Mouse (Mus musculus) midbrain, embryonic 16.5 days (tissue): Measurements from ENCODE around the gene Glyctk. TPM values are rescaled to one million over a fixed set of nuclear protein-coding genes. Genes with fewer than 3 reads are reported as not detected.

Source experiments
- ATAC-seq: fragments of 200-750 bp; cut with Nextera tagmentation; 2 replicates; pipeline ENCODE4 v1.8.0; 2017; ENCODE audit warnings: moderate TSS enrichment
- H3K27ac ChIP-seq: fragments of 300-500 bp; sonication (generic); 2 replicates; pipeline ENCODE4 v1.5.1; 2014; ENCODE audit warnings: mild to moderate bottlenecking, low read length, mixed read lengths
- H3K27me3 ChIP-seq: fragments of 300-500 bp; sonication (generic); 2 replicates; pipeline ENCODE4 v1.6.1; 2014; ENCODE audit warnings: low read depth, low read length, mixed read lengths; ENCODE audit not compliant: control insufficient read depth, insufficient read depth
- H3K36me3 ChIP-seq: fragments of 300-500 bp; sonication (generic); 2 replicates; pipeline ENCODE4 v1.6.1; 2014; ENCODE audit warnings: mild to moderate bottlenecking, low read length, moderate library complexity, mixed read lengths; ENCODE audit not compliant: control insufficient read depth, insufficient read depth
- H3K4me1 ChIP-seq: fragments of 300-500 bp; sonication (generic); 2 replicates; pipeline ENCODE4 v1.6.1; 2014; ENCODE audit warnings: mild to moderate bottlenecking, low read length, mixed read lengths; ENCODE audit not compliant: control insufficient read depth, insufficient read depth
- H3K4me2 ChIP-seq: fragments of 300-500 bp; sonication (generic); 2 replicates; pipeline ENCODE4 v1.6.1; 2014; ENCODE audit warnings: mild to moderate bottlenecking, low read length, mixed read lengths
- H3K4me3 ChIP-seq: fragments of 300-500 bp; sonication (generic); 2 replicates; pipeline ENCODE4 v1.5.1; 2014; ENCODE audit warnings: low read depth, mild to moderate bottlenecking, low read length, moderate library complexity, mixed read lengths
- H3K9ac ChIP-seq: fragments of 300-500 bp; sonication (generic); 2 replicates; pipeline ENCODE4 v1.6.1; 2014; ENCODE audit warnings: low read depth, low read length, mixed read lengths
- H3K9me3 ChIP-seq: fragments of 300-500 bp; sonication (generic); replicated peaks from 2 replicates; pipeline ENCODE4 v1.6.1; 2014; ENCODE audit warnings: mild to moderate bottlenecking, low read length, mixed read lengths; ENCODE audit not compliant: control insufficient read depth, poor library complexity, severe bottlenecking
- WGBS: fragments of 180-500 bp; shearing (Covaris S2); extraction: QIAGEN DNeasy Blood & Tissue Kit; methylation state at CpG from one replicate; pipeline ENCODE4 v1.1.7; 2014; 5-methylcytosine and 5-hydroxymethylcytosine counted together
- polyA plus RNA-seq: library from polyadenylated mRNA; unstranded; fragments of >200 nt; fragmentation: Nextera tagmentation; extraction: Ambion mirVana; gene quantifications from 2 replicates; pipeline ENCODE4 v1.2.1, GENCODE M21; 2015

Glyctk gene
- polyA plus RNA-seq, 1 experiment from 2014 or later: 3.5 TPM

- 85% methylated on average over 10 of the region's 10 CpGs for WGBS
These were observed 364 bp downstream of the Glyctk start for GRCm38 (mm10) chr9:106157623-106157925.

GRCm38 (mm10) chr9:106156921-106157622, 866 bp downstream of the Glyctk start:
- 74% methylated on average over 21 of the region's 21 CpGs for WGBS
- Histone ChIP-seq H3K27me3 (no peaks in the 10 kb centered on the region), H3K9me3 (no peaks in the 10 kb centered on the region), H3K27ac (no peak overlapping the region), H3K4me3 (no peak overlapping the region), H3K4me2 (no peak overlapping the region), H3K4me1 (peaks cover 12% of the 10 kb centered on the region), H3K9ac (no peak overlapping the region), H3K36me3 (peaks cover 10% of the 10 kb centered on the region)
- no peak for ATAC-seq

More at GRCm38 (mm10) chr9:106157623-106157925, 364 bp downstream of the Glyctk start:
- H3K4me3 ChIP-seq: no peak overlapping the region
- peaks cover 12% of the 10 kb centered on the region for H3K4me1 ChIP-seq
- no peak overlapping the region for H3K9ac ChIP-seq
- H3K27ac ChIP-seq: no peak overlapping the region
- H3K9me3 ChIP-seq: no peaks in the 10 kb centered on the region
- H3K36me3 ChIP-seq: peaks cover 5% of the 10 kb centered on the region
- no peaks in the 10 kb centered on the region for H3K27me3 ChIP-seq
- ATAC-seq: no peak
- no peak overlapping the region for H3K4me2 ChIP-seq

- Histone ChIP-seq H3K27me3 (no peaks in the 10 kb centered on the region), H3K9ac (no peak overlapping the region), H3K27ac (peak overlapping the region; percentile 64), H3K9me3 (no peaks in the 10 kb centered on the region), H3K4me2 (no peak overlapping the region), H3K4me1 (peaks cover 14% of the 10 kb centered on the region), H3K36me3 (peaks cover 10% of the 10 kb centered on the region), H3K4me3 (no peak overlapping the region)
- ATAC-seq: peak; percentile 21
- 34% methylated on average over 5 of the region's 5 CpGs for whole genome bisulfite sequencing
These were observed 1.5 kb downstream of the Glyctk start for GRCm38 (mm10) chr9:106156419-106156818.

- H3K27me3 ChIP-seq: no peaks in the 10 kb centered on the region
- H3K4me2 ChIP-seq: no peak overlapping the region
- H3K36me3 ChIP-seq: peaks cover 10% of the 10 kb centered on the region
- H3K9ac ChIP-seq: no peak overlapping the region
- peaks cover 24% of the 10 kb centered on the region for H3K4me1 ChIP-seq
- no peak for ATAC-seq
- H3K27ac ChIP-seq: no peak overlapping the region
- WGBS: 83% methylated on average over 9 of the region's 9 CpGs
- no peak overlapping the region for H3K4me3 ChIP-seq
- no peaks in the 10 kb centered on the region for H3K9me3 ChIP-seq
These were observed 3.8 kb downstream of the Glyctk start for GRCm38 (mm10) chr9:106154106-106154505.

DNA sequence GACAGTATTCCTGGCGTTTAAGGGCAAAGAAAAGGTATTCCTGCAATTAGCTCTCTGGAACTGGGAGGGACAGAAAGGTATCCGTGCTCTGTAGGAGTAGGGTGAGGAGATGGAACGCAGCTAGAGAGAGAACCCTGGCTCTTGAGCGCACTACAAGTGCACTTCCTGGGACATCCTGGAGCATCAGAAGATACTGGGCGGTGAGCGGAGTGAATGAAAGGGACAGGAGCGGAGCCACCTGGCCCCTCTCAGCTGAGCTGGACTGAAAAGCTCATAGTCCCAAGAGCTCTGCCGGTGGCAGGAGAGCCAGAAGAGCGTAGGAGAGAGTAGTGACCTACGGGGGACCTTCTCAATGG, 8.6 kb downstream of the Glyctk start:
- ATAC-seq: peak; percentile 12; the same call in 1 of the 2 replicates
- 3% methylated on average over 10 of the region's 10 CpGs for WGBS
- peaks cover 30% of the 10 kb centered on the region for H3K4me1 ChIP-seq
- no peaks in the 10 kb centered on the region for H3K27me3 ChIP-seq
- H3K9ac ChIP-seq: peak overlapping the region; percentile 83
- H3K36me3 ChIP-seq: peaks cover 10% of the 10 kb centered on the region
- no peaks in the 10 kb centered on the region for H3K9me3 ChIP-seq
- peak overlapping the region; percentile 82 for H3K4me2 ChIP-seq
- H3K27ac ChIP-seq: peak overlapping the region; percentile 95
- peak overlapping the region; percentile 62 for H3K4me3 ChIP-seq

DNA sequence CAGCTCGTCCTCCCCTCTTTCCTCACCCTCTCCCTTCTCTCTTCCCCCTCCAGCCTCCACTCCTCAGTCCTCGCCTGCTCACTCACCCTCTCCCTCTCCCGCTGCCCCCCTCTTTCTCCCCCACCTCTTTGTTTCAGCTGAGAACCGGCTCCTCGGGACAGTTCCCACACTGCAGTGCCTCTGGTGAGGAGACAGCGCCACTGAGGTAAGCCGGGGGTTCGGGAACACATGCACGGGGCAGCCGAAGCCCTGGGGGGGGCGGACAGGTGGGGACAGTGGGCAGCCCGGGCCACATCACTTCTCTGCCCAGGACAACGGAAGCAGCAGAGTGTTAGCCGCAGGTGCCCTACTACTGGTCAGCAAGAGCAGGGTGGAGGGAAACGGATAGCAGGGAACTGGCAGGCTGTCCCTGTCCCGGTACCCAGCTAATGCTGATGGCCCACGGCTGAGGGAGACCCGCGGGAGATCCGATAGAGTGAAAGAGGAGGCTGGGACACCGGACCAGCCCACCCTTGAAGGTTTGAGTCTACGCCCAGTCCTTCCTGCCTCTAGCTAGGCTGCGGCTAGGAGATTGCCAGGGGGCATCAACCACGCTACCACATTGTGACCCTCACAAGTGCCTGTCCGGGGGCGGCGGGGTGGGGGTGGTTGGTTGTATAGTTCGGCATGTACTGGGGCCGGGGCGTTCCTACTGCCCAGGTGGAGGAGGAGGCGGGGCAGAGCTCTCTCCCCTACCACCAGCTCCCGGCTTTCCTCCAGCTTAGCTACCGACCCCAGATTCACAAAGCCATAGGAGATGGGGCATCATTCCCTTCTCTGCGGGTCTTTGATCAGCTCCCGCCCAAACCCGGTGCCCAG, 9.2 kb downstream of the Glyctk start:
- ATAC-seq: peak; percentile 76
- Histone ChIP-seq H3K27ac (peak overlapping the region; percentile 95), H3K4me3 (peak overlapping the region; percentile 62), H3K27me3 (no peaks in the 10 kb centered on the region), H3K9ac (peak overlapping the region; percentile 83), H3K4me1 (peaks cover 30% of the 10 kb centered on the region), H3K4me2 (peak overlapping the region; percentile 82), H3K36me3 (peaks cover 10% of the 10 kb centered on the region), H3K9me3 (no peaks in the 10 kb centered on the region)
- WGBS: under 1% methylated on average over 36 of the region's 36 CpGs

GRCm38 (mm10) chr9:106147851-106148431, 10.0 kb downstream of the Glyctk start:
- WGBS: 2% methylated on average over 10 of the region's 10 CpGs
- ATAC-seq: peak; percentile 69
- Histone ChIP-seq H3K4me2 (peak overlapping the region; percentile 82), H3K9me3 (no peaks in the 10 kb centered on the region), H3K27ac (peak overlapping the region; percentile 95), H3K27me3 (no peaks in the 10 kb centered on the region), H3K4me3 (peak overlapping the region; percentile 62), H3K4me1 (peaks cover 30% of the 10 kb centered on the region), H3K36me3 (peaks cover 9% of the 10 kb centered on the region), H3K9ac (peak overlapping the region; percentile 83)

DNA sequence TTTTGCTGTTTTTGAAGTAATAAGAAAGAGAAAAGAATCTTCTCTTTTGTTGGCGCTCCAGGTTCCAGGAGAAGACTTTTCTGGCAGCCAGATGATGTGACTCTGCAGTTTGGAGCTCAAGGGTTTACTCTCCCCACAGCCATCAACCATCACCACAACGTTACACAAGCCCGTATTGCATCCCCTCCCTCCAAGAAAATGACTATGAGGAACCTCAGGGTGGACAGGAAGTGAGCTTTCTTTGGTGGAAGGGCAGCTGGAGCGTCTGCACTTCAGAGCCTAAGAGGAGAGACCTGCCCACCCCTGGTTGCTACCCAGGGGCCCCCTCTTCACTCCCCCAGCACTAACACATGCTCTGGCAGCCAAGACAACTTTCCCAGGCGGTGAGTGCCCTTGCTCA, 10.7 kb downstream of the Glyctk start:
- WGBS: 28% methylated on average over 5 of the region's 5 CpGs
- Histone ChIP-seq H3K4me2 (peak overlapping the region; percentile 82), H3K27ac (peak overlapping the region; percentile 95), H3K9me3 (no peaks in the 10 kb centered on the region), H3K9ac (peak overlapping the region; percentile 83), H3K36me3 (peaks cover 2% of the 10 kb centered on the region), H3K4me1 (peaks cover 30% of the 10 kb centered on the region), H3K4me3 (peak overlapping the region; percentile 62), H3K27me3 (no peaks in the 10 kb centered on the region)
- no peak for ATAC-seq

DNA sequence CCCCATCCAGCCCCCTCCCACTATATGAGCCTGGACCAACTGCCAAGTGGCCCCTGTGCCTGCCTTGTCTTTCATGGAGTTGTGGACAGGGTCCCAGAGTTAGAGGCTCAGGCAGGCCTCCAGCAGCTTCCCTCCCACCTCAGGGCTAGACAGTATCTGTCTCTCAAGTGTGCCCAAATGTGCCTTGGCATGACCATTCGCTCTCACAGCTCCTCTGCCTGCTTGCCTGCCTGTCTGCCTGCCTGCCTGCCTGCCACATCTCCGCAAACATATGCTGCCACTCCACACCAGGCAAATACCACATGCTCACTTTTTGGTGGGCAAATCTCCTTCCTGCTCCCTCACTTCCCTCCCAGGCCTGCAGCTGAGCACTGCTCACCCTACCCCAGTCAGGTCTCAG, 12.4 kb downstream of the Glyctk start:
- Histone ChIP-seq H3K4me2 (no peak overlapping the region), H3K27me3 (no peaks in the 10 kb centered on the region), H3K4me1 (peaks cover 20% of the 10 kb centered on the region), H3K9ac (no peak overlapping the region), H3K36me3 (no peaks in the 10 kb centered on the region), H3K4me3 (no peak overlapping the region), H3K9me3 (no peaks in the 10 kb centered on the region), H3K27ac (no peak overlapping the region)
- ATAC-seq: no peak
- 92% methylated on average over 2 of the region's 2 CpGs for WGBS
